Mouse (Mus musculus): ENCODE data around the gene Mlx. TPM values are rescaled to one million over a fixed set of nuclear protein-coding genes. Genes with fewer than 3 reads are reported as not detected.

Mlx gene
- total and polyA plus RNA-seq, 3 experiments: 45.2 to 116 (median 51.5) TPM

- H3K27ac ChIP-seq (ENCODE audit: insufficient read depth, low read depth): peak overlapping the region; percentile 63
- H3K79me2 ChIP-seq (replicated peaks; ENCODE audit: control insufficient read depth, extremely low read depth, insufficient read depth, poor library complexity, severe bottlenecking): peaks cover 23% of the 10 kb centered on the region; the same call in 1 of the 2 replicates
- dilution Hi-C loops (cut with MboI; ENCODE audit: extremely low pct_ligation_motif_present, extremely low pct_unique_long_range_greater_than_20kb, low sequenced_read_pairs) (no loop called here), in situ Hi-C loops (cut with MboI; ENCODE audit: low pct_ligation_motif_present, low pct_unique_long_range_greater_than_20kb, low sequenced_read_pairs) (loop anchor here (10.0 kb wide), 1 partner anchor 217 kb away; the partner anchor contains the start of gene Becn1)
- H3K9me3 ChIP-seq (replicated peaks; ENCODE audit: low read length): no peaks in the 10 kb centered on the region
- peaks cover 26 to 65% of the 10 kb centered on the region in 2 experiments for H3K4me1 ChIP-seq (ENCODE audit: control insufficient read depth in 1 of 2, insufficient read depth in 2 of 2)
- TF ChIP-seq CHD1 (IDR thresholded peaks at IDR 0.05; ENCODE audit: low read depth, low read length): no peak
- TF ChIP-seq CTCF (conservative IDR thresholded peaks at IDR 0.05 in 1 of 2, IDR thresholded peaks at IDR 0.05 in 1 of 2; ENCODE audit: low read depth in 2 of 2, low read length in 2 of 2): no peak
- no peak for TF ChIP-seq CHD2 (IDR thresholded peaks at IDR 0.05; ENCODE audit: low read length)
- no peak for TF ChIP-seq POLR2AphosphoS2 (IDR thresholded peaks at IDR 0.05; ENCODE audit: low read depth, low read length)
- TF ChIP-seq MYC (IDR thresholded peaks at IDR 0.05; ENCODE audit: low read depth, low read length): no peak
- TF ChIP-seq TCF12 (IDR thresholded peaks at IDR 0.05; ENCODE audit: low read depth, low read length): no peak
- no peak for TF ChIP-seq MEF2A (IDR thresholded peaks at IDR 0.05; ENCODE audit: borderline replicate concordance, low read depth, low read length)
- no peak for TF ChIP-seq UBTF (IDR thresholded peaks at IDR 0.05; ENCODE audit: low read depth, low read length)
- TF ChIP-seq PAX5 (IDR thresholded peaks at IDR 0.05; ENCODE audit: low read length): no peak
- no peak for TF ChIP-seq HCFC1 (IDR thresholded peaks at IDR 0.05; ENCODE audit: low read depth, low read length)
- TF ChIP-seq MAZ (IDR thresholded peaks at IDR 0.05; ENCODE audit: low read depth, low read length): no peak
- no peak for TF ChIP-seq USF1 (IDR thresholded peaks at IDR 0.05; ENCODE audit: low read depth, low read length)
- no peak for TF ChIP-seq SMC3 (IDR thresholded peaks at IDR 0.05; ENCODE audit: low read depth, low read length)
- no peak for TF ChIP-seq IRF4 (IDR thresholded peaks at IDR 0.05; ENCODE audit: low read depth, low read length)
- no peak for TF ChIP-seq BHLHE40 (IDR thresholded peaks at IDR 0.05; ENCODE audit: low read depth, low read length)
- no peak for TF ChIP-seq GABPA (IDR thresholded peaks at IDR 0.05; ENCODE audit: insufficient replicate concordance, low read depth, low read length)
- TF ChIP-seq RCOR1 (conservative IDR thresholded peaks at IDR 0.05; ENCODE audit: low read depth, low read length): no peak
- H3K27me3 ChIP-seq (replicated peaks): no peaks in the 10 kb centered on the region
- peak overlapping the region; percentile 49 to 79 (median 68) for H3K4me3 ChIP-seq (replicated peaks in 1 of 3; ENCODE audit: low read depth in 2 of 3, low read length in 2 of 3, poor library complexity in 1 of 3)
- H3K4me2 ChIP-seq (ENCODE audit: insufficient read depth, low read depth, poor library complexity, severe bottlenecking): peak overlapping the region; percentile 27
- no peak for DNase-seq (ENCODE audit: extremely low read depth)
- peak overlapping the region; percentile 77 for H3K9ac ChIP-seq (ENCODE audit: insufficient read depth, low read depth)
- H3K36me3 ChIP-seq (replicated peaks in 1 of 2; ENCODE audit: control insufficient read depth in 1 of 2, insufficient read depth in 1 of 2, low read length in 1 of 2): peaks cover 50 to 76% of the 10 kb centered on the region in 2 experiments
These were observed 592 bp downstream of the Mlx start for GRCm38 (mm10) chr11:101087682-101088055.

- 0 out of 2 replicates have a peak, but pooled peaks have one; percentile 11 for TF ChIP-seq BHLHE40 (IDR thresholded peaks at IDR 0.05; ENCODE audit: low read depth, low read length)
- 0 out of 2 replicates have a peak, but pooled peaks have one; percentile 27 for TF ChIP-seq POLR2A (IDR thresholded peaks at IDR 0.05; ENCODE audit: low read depth, low read length)
- no peak for TF ChIP-seq TBP (conservative IDR thresholded peaks at IDR 0.05; ENCODE audit: low read depth, low read length)
- no peak for TF ChIP-seq SIN3A (IDR thresholded peaks at IDR 0.05; ENCODE audit: low read length)
- TF ChIP-seq RCOR1 (conservative IDR thresholded peaks at IDR 0.05; ENCODE audit: low read depth, low read length): no peak
- in situ Hi-C loops (cut with MboI; ENCODE audit: low pct_ligation_motif_present, low pct_unique_long_range_greater_than_20kb, low sequenced_read_pairs): loop anchor here (10.0 kb wide), 1 partner anchor 215 kb away; the partner anchor contains the start of gene Becn1
- dilution Hi-C loops (cut with MboI; ENCODE audit: extremely low pct_ligation_motif_present, extremely low pct_unique_long_range_greater_than_20kb, low sequenced_read_pairs): no loop called here
- Histone ChIP-seq H3K4me2 (ENCODE audit: insufficient read depth, low read depth, poor library complexity, severe bottlenecking) (no peak overlapping the region), H3K9ac (ENCODE audit: insufficient read depth, low read depth) (no peak overlapping the region), H3K27ac (ENCODE audit: insufficient read depth, low read depth) (no peak overlapping the region), H3K36me3 (replicated peaks in 1 of 2; ENCODE audit: control insufficient read depth in 1 of 2, insufficient read depth in 1 of 2, low read length in 1 of 2) (peaks cover 56 to 76% of the 10 kb centered on the region in 2 experiments), H3K27me3 (replicated peaks) (no peaks in the 10 kb centered on the region), H3K9me3 (replicated peaks; ENCODE audit: low read length) (no peaks in the 10 kb centered on the region), H3K4me3 (replicated peaks in 1 of 3; ENCODE audit: low read depth in 2 of 3, low read length in 2 of 3, poor library complexity in 1 of 3) (no peak overlapping the region), H3K4me1 (ENCODE audit: control insufficient read depth in 1 of 2, insufficient read depth in 2 of 2) (peaks cover 20 to 64% of the 10 kb centered on the region in 2 experiments), H3K79me2 (replicated peaks; ENCODE audit: control insufficient read depth, extremely low read depth, insufficient read depth, poor library complexity, severe bottlenecking) (peaks cover 31% of the 10 kb centered on the region)
- no peak for DNase-seq (ENCODE audit: extremely low read depth)
These were observed 2.9 kb downstream of the Mlx start for GRCm38 (mm10) chr11:101089931-101090330.
